Comparison of ENCODE assay signal across 11 mouse cellular contexts in genomic region chr12:104983476-104983875, GRCm38 (mm10). TPM values are rescaled to one million over a fixed set of nuclear protein-coding genes. Genes with fewer than 3 reads are reported as not detected.
A peak's percentile ranks its signal among the peaks of the same experiment; 100 is the strongest.
DNase-seq lines count a peak whose midpoint lies in the region; ATAC-seq and TF ChIP-seq lines count a peak whose summit lies in the region.
"Had no signal": no experiment of that assay in that cellular context is flagged by ENCODE, and none has a peak within 500 bp of the region (broad histone marks: within the 10 kb centered on the region; RNA-seq: fewer than 3 reads in every experiment).

No protein-coding gene starts in this region.

- in situ Hi-C loops in Patski (cut with MboI; ENCODE audit: low pct_unique_long_range_greater_than_20kb): loop anchor here (25.0 kb wide), 1 partner anchor 1296 kb away; the partner anchor contains the start of genes Serpina16 and Serpina1f

- peaks cover 4% of the 10 kb centered on the region; the same call in 1 of the 2 replicates for H3K4me1 ChIP-seq in kidney, adult 2 months (ENCODE audit: control insufficient read depth, insufficient read depth, low read length)
- peaks cover 22% of the 10 kb centered on the region for H3K4me1 ChIP-seq in embryonic facial prominence, embryonic 14.5 days (ENCODE audit: control insufficient read depth, insufficient read depth, low read length)
- H3K4me1 ChIP-seq in limb, embryonic 14.5 days (ENCODE audit: control insufficient read depth, insufficient read depth, low read length): peaks cover 13% of the 10 kb centered on the region

- H3K9ac ChIP-seq in embryonic facial prominence, embryonic 14.5 days (ENCODE audit: low read depth, low read length): no peak overlapping the region
- H3K9ac ChIP-seq in limb, embryonic 14.5 days (ENCODE audit: low read depth, low read length, severe bottlenecking): no peak overlapping the region

- H3K27me3 ChIP-seq in kidney, adult 2 months (replicated peaks; ENCODE audit: control insufficient read depth, insufficient read depth, low read length): no peaks in the 10 kb centered on the region
- no peaks in the 10 kb centered on the region for H3K27me3 ChIP-seq in Patski
- no peaks in the 10 kb centered on the region for H3K27me3 ChIP-seq in embryonic facial prominence, embryonic 14.5 days (replicated peaks; ENCODE audit: control insufficient read depth, insufficient read depth, low read length)
- no peaks in the 10 kb centered on the region for H3K27me3 ChIP-seq in limb, embryonic 14.5 days (ENCODE audit: control insufficient read depth, insufficient read depth, low read length)

- peak; percentile 93 for ATAC-seq in Patski
- peak; percentile 16; the same call in 1 of the 2 replicates for ATAC-seq in embryonic facial prominence, embryonic 14.5 days (ENCODE audit: low read depth)
- ATAC-seq in limb, embryonic 14.5 days (ENCODE audit: low FRiP score, low read depth): no peak

- H3K36me3 ChIP-seq in kidney, adult 2 months (ENCODE audit: control insufficient read depth, insufficient read depth, low read length): no peaks in the 10 kb centered on the region
- no peaks in the 10 kb centered on the region for H3K36me3 ChIP-seq in embryonic facial prominence, embryonic 14.5 days (ENCODE audit: control insufficient read depth, insufficient read depth, low read length)
- H3K36me3 ChIP-seq in limb, embryonic 14.5 days (ENCODE audit: control insufficient read depth, insufficient read depth, low read length): no peaks in the 10 kb centered on the region

- no peak for TF ChIP-seq CTCF in kidney, adult 2 months (conservative IDR thresholded peaks at IDR 0.05; ENCODE audit: insufficient read depth, insufficient read length, low read depth, low read length)
- TF ChIP-seq CTCF in Patski (IDR thresholded peaks at IDR 0.05): no peak

- CTCF ChIA-PET in Patski (lab: Charles Lee): interaction anchor here (1.2 to 1.5 kb wide), 2 partner anchors 18 to 45 kb away, joined by 3 to 8 read pairs; no protein-coding TSS in a partner anchor

- peak overlapping the region; percentile 24; the same call in 1 of the 2 replicates for H3K27ac ChIP-seq in kidney, adult 2 months (ENCODE audit: insufficient read depth, low read depth, low read length)
- H3K27ac ChIP-seq in embryonic facial prominence, embryonic 14.5 days (replicated peaks; ENCODE audit: low read depth, low read length): peak overlapping the region; percentile 65
- no peak overlapping the region for H3K27ac ChIP-seq in limb, embryonic 14.5 days (replicated peaks; ENCODE audit: low read depth, low read length)

- 55% methylated on average over 7 of the region's 7 CpGs for WGBS in kidney, adult 2 months
- WGBS in embryonic facial prominence, embryonic 14.5 days: 34% methylated on average over 7 of the region's 7 CpGs
- 14% methylated on average over 7 of the region's 7 CpGs for WGBS in limb, embryonic 14.5 days

- no peak for DNase-seq in kidney, adult 2 months
- no peak for DNase-seq in kidney, adult 11 months
- DNase-seq in Patski (ENCODE audit: low read depth, low spot score) (peak; percentile 88), liver (no peak)
- peak; percentile 85 for DNase-seq in embryonic facial prominence, embryonic 14.5 days (ENCODE audit: low spot score)
- peak; percentile 46 for DNase-seq in limb, embryonic 14.5 days (ENCODE audit: low spot score)
- no peak for DNase-seq in spleen, adult 18-20 months
- DNase-seq in kidney, adult 9 months: no peak
- DNase-seq: cerebellum, adult 18-20 months; layer of hippocampus, adult 9-11 months; thymus, adult 18-20 months had no signal

- H3K4me2 ChIP-seq in embryonic facial prominence, embryonic 14.5 days (ENCODE audit: low read depth, low read length): no peak overlapping the region; the same call in 1 of the 2 replicates
- H3K4me2 ChIP-seq in limb, embryonic 14.5 days (replicated peaks; ENCODE audit: low read depth, low read length, severe bottlenecking): no peak overlapping the region

- POLR2A ChIA-PET in Patski (lab: Charles Lee): interaction anchor here (1.2 to 1.8 kb wide), 2 partner anchors 26 to 28 kb away, joined by 3 to 4 read pairs; no protein-coding TSS in a partner anchor

- TF ChIP-seq POLR2A in kidney, adult 2 months (IDR thresholded peaks at IDR 0.05; ENCODE audit: low read depth, low read length): no peak
- no peak for TF ChIP-seq POLR2A in limb, embryonic 14.5 days (IDR thresholded peaks at IDR 0.05; ENCODE audit: borderline replicate concordance, extremely low read depth, insufficient read depth, insufficient read length)

- no peak overlapping the region for H3K4me3 ChIP-seq in kidney, adult 2 months (ENCODE audit: insufficient read depth, low read depth, low read length)
- no peak overlapping the region for H3K4me3 ChIP-seq in embryonic facial prominence, embryonic 14.5 days (ENCODE audit: low read depth, low read length)
- no peak overlapping the region for H3K4me3 ChIP-seq in limb, embryonic 14.5 days (replicated peaks; ENCODE audit: low read length)

- H3K9me3 ChIP-seq in embryonic facial prominence, embryonic 14.5 days (ENCODE audit: control insufficient read depth, low read length): no peaks in the 10 kb centered on the region
- no peaks in the 10 kb centered on the region for H3K9me3 ChIP-seq in limb, embryonic 14.5 days (ENCODE audit: control insufficient read depth, low read length)

RNA-seq across cellular contexts. Expression of gene Syne3, which starts 26.1 kb away (rescaled TPM):
- polyA plus RNA-seq in kidney, adult 2 months (2012; rRNA removed): 2.7 and 3.1 TPM in 2 replicates
- 14.2 TPM for polyA plus RNA-seq in Patski (2021)
- 1.8 and 3.0 TPM in 2 replicates for polyA plus RNA-seq in embryonic facial prominence, embryonic 14.5 days (2014; fragmentation: Nextera tagmentation; extraction: Ambion mirVana)
- 2.6 and 3.0 TPM in 2 replicates for polyA plus RNA-seq in limb, embryonic 14.5 days (2012; rRNA removed)
- 1.2 and 2.0 TPM in 2 replicates for polyA plus RNA-seq in limb, embryonic 14.5 days (2014; fragmentation: Nextera tagmentation; extraction: Ambion mirVana)

RNA-seq across cellular contexts. Expression of gene Glrx5, which starts 49.0 kb away (rescaled TPM):
- 138 and 139 TPM in 2 replicates for polyA plus RNA-seq in kidney, adult 2 months (2012; rRNA removed)
- 88.8 TPM for polyA plus RNA-seq in Patski (2021)
- 183 and 186 TPM in 2 replicates for polyA plus RNA-seq in embryonic facial prominence, embryonic 14.5 days (2014; fragmentation: Nextera tagmentation; extraction: Ambion mirVana)
- 70.0 and 85.1 TPM in 2 replicates for polyA plus RNA-seq in limb, embryonic 14.5 days (2012; rRNA removed)
- 163 and 175 TPM in 2 replicates for polyA plus RNA-seq in limb, embryonic 14.5 days (2014; fragmentation: Nextera tagmentation; extraction: Ambion mirVana)

Comparison
In these comparisons a context has a peak if more than half of its experiments do, and no peak if none do; other contexts are left out.
1. DNase-seq: peak in Patski (single experiment), embryonic facial prominence, embryonic 14.5 days (single experiment) and limb, embryonic 14.5 days (single experiment); none in kidney, adult 2 months (single experiment), kidney, adult 11 months (single experiment), liver (single experiment), spleen, adult 18-20 months (0 of 2) and kidney, adult 9 months (single experiment).